Mouse (Mus musculus) kidney, embryonic 15.5 days (tissue): ENCODE measurements around the gene Fahd2a. TPM values are rescaled to one million over a fixed set of nuclear protein-coding genes. Genes with fewer than 3 reads are reported as not detected.

Experiments
- polyA plus RNA-seq: library from polyadenylated mRNA; unstranded; fragments of >200 nt; fragmentation: Nextera tagmentation; extraction: Ambion mirVana; gene quantifications from 2 replicates; pipeline ENCODE4 v1.2.1, GENCODE M21; 2015

Fahd2a gene
- polyA plus RNA-seq, 1 experiment from 2014 or later, result 34.9 TPM

Other genes starting within 250 kb of the Fahd2a start
- gene 1810024B03Rik, start 236.3 kb downstream of the Fahd2a start, polyA plus RNA-seq, result 2.0 and 2.7 TPM in 2 replicates
- 53.7 and 64.1 TPM in 2 replicates for gene Snrnp200, start 236.2 kb downstream of the Fahd2a start, polyA plus RNA-seq
- gene Ciao1, start 196.7 kb downstream of the Fahd2a start, polyA plus RNA-seq, result 66.8 and 70.8 TPM in 2 replicates
- 29.0 and 29.3 TPM in 2 replicates for gene Tmem127, start 196.7 kb downstream of the Fahd2a start, polyA plus RNA-seq
- gene Stard7, start 174.3 kb downstream of the Fahd2a start, polyA plus RNA-seq, result 76.7 and 78.0 TPM in 2 replicates
- 8.8 and 9.0 TPM in 2 replicates for gene Dusp2, start 108.4 kb downstream of the Fahd2a start, polyA plus RNA-seq
- gene Astl, start 105.9 kb downstream of the Fahd2a start, polyA plus RNA-seq, result not detected in 2 replicates
- gene Adra2b, start 81.4 kb downstream of the Fahd2a start, polyA plus RNA-seq, result 4.4 and 5.1 TPM in 2 replicates
- 0.30 TPM in 2 replicates for gene Gpat2, start 19.4 kb downstream of the Fahd2a start, polyA plus RNA-seq
- 3.5 and 4.0 TPM in 2 replicates for gene Kcnip3, start 77.5 kb upstream of the Fahd2a start, polyA plus RNA-seq
- gene Prom2, start 96.9 kb upstream of the Fahd2a start, polyA plus RNA-seq, result 2.0 and 2.2 TPM in 2 replicates
- gene Zfp661, start 142.5 kb upstream of the Fahd2a start, polyA plus RNA-seq, result 4.5 and 5.1 TPM in 2 replicates
- 150 and 161 TPM in 2 replicates for gene Mrps5, start 142.7 kb upstream of the Fahd2a start, polyA plus RNA-seq
- 38.4 and 47.3 TPM in 2 replicates for gene Mal, start 212.1 kb upstream of the Fahd2a start, polyA plus RNA-seq